Mouse (Mus musculus) heart, postnatal 0 days (tissue): ENCODE measurements at regions not wholly inside any gene's neighbourhood (a gene's known extent, or its start where the extent isn't known, plus 50 kb on each side); places are given as distances from the start of the nearest gene placed in this dataset.
A peak's percentile ranks its signal among the peaks of the same experiment; 100 is the strongest.

ENCODE experiments used
- ATAC-seq: fragments of 200-750 bp; cut with Nextera tagmentation; 2 replicates; pipeline ENCODE4 v1.8.0; 2017; ENCODE audit warnings: low read depth, moderate number of reproducible peaks, moderate library complexity; ENCODE audit not compliant: insufficient read depth
- DNase-seq: peaks from one replicate; pipeline ENCODE4 v3.0.0-alpha.2; 2016; ENCODE audit warnings: low spot score
- H3K27ac ChIP-seq: fragments of 300-500 bp; sonication (generic); 2 replicates; pipeline ENCODE4 v1.5.1; 2014; ENCODE audit warnings: low read depth, mild to moderate bottlenecking
- H3K27me3 ChIP-seq: fragments of 300-500 bp; sonication (generic); 2 replicates; pipeline ENCODE4 v1.6.1; 2014; ENCODE audit warnings: low read length, mixed read lengths; ENCODE audit not compliant: control insufficient read depth, insufficient read depth
- H3K36me3 ChIP-seq: fragments of 300-500 bp; sonication (generic); replicated peaks from 2 replicates; pipeline ENCODE4 v1.6.1; 2014; ENCODE audit warnings: low read length, mixed read lengths; ENCODE audit not compliant: control insufficient read depth, insufficient read depth
- H3K4me1 ChIP-seq: fragments of 300-500 bp; sonication (generic); 2 replicates; pipeline ENCODE4 v1.6.1; 2014; ENCODE audit warnings: antibody characterized with exemption; ENCODE audit not compliant: control insufficient read depth, insufficient read depth
- H3K4me2 ChIP-seq: fragments of 300-500 bp; sonication (generic); 2 replicates; pipeline ENCODE4 v1.6.1; 2014; ENCODE audit warnings: low read depth, mild to moderate bottlenecking, low read length, moderate library complexity
- H3K4me3 ChIP-seq: fragments of 300-500 bp; sonication (generic); 2 replicates; pipeline ENCODE4 v1.5.1; 2014; ENCODE audit warnings: low read depth, low read length
- H3K9ac ChIP-seq: fragments of 300-500 bp; sonication (generic); replicated peaks from 2 replicates; pipeline ENCODE4 v1.6.1; 2014; ENCODE audit warnings: low read depth, low read length, mixed read lengths
- H3K9me3 ChIP-seq: fragments of 300-500 bp; sonication (generic); replicated peaks from 2 replicates; pipeline ENCODE4 v1.6.1; 2016; ENCODE audit warnings: low read length; ENCODE audit not compliant: control insufficient read depth
- CTCF ChIP-seq: IDR thresholded peaks from 2 replicates; pipeline ENCODE4 v1.5.1; 2016; ENCODE audit warnings: antibody characterized with exemption, control low read depth, low read depth
- EP300 ChIP-seq: IDR thresholded peaks from 2 replicates; pipeline ENCODE4 v1.6.1; 2016; ENCODE audit warnings: antibody characterized with exemption, low read depth
- WGBS: fragments of 180-500 bp; shearing (Covaris S2); extraction: QIAGEN DNeasy Blood & Tissue Kit; methylation state at CpG from one replicate; pipeline ENCODE4 v1.1.7; 2014; 5-methylcytosine and 5-hydroxymethylcytosine counted together

- DNase-seq (no peak), ATAC-seq (no peak)
- Histone ChIP-seq H3K27ac (no peak overlapping the region), H3K4me1 (no peaks in the 10 kb centered on the region), H3K36me3 (no peaks in the 10 kb centered on the region), H3K4me2 (no peak overlapping the region), H3K9me3 (no peaks in the 10 kb centered on the region), H3K9ac (no peak overlapping the region), H3K4me3 (no peak overlapping the region), H3K27me3 (no peaks in the 10 kb centered on the region)
- WGBS: 55% methylated on average over 5 of the region's 5 CpGs
- TF ChIP-seq EP300 (no peak), CTCF (no peak)
Measured at GRCm38 (mm10) chr15:50993121-50993520, 2891.6 kb upstream of the Gm7489 start.

- DNase-seq (no peak), ATAC-seq (no peak)
- Histone ChIP-seq H3K4me2 (no peak overlapping the region), H3K4me3 (no peak overlapping the region), H3K9ac (no peak overlapping the region), H3K4me1 (no peaks in the 10 kb centered on the region), H3K27me3 (no peaks in the 10 kb centered on the region), H3K9me3 (no peaks in the 10 kb centered on the region), H3K27ac (no peak overlapping the region), H3K36me3 (no peaks in the 10 kb centered on the region)
- no peak for TF ChIP-seq CTCF
- TF ChIP-seq EP300: no peak
- WGBS: 89% methylated on average over 3 of the region's 3 CpGs
Measured at GRCm38 (mm10) chr15:50995688-50996087, 2889.0 kb upstream of the Gm7489 start.

- DNase-seq (no peak), ATAC-seq (no peak)
- WGBS: 82% methylated on average over 4 of the region's 4 CpGs
- Histone ChIP-seq H3K4me3 (no peak overlapping the region), H3K36me3 (no peaks in the 10 kb centered on the region), H3K4me1 (no peaks in the 10 kb centered on the region), H3K9ac (no peak overlapping the region), H3K27me3 (no peaks in the 10 kb centered on the region), H3K9me3 (no peaks in the 10 kb centered on the region), H3K27ac (no peak overlapping the region), H3K4me2 (no peak overlapping the region)
- TF ChIP-seq CTCF (no peak), EP300 (no peak)
Measured at GRCm38 (mm10) chr15:50996296-50996695, 2888.4 kb upstream of the Gm7489 start.

- ATAC-seq (peak; percentile 66; the same call in 1 of the 2 replicates), DNase-seq (peak; percentile 13)
- no peaks in the 10 kb centered on the region for H3K36me3 ChIP-seq
- WGBS: 53% methylated on average over 11 of the region's 11 CpGs
- no peaks in the 10 kb centered on the region for H3K4me1 ChIP-seq
- no peak overlapping the region for H3K27ac ChIP-seq
- peak overlapping the region; percentile 18; the same call in 1 of the 2 replicates for H3K4me2 ChIP-seq
- no peak overlapping the region for H3K4me3 ChIP-seq
- TF ChIP-seq CTCF (no peak), EP300 (no peak)
- no peak overlapping the region for H3K9ac ChIP-seq
- no peaks in the 10 kb centered on the region for H3K9me3 ChIP-seq
- H3K27me3 ChIP-seq: no peaks in the 10 kb centered on the region
Measured at GRCm38 (mm10) chr15:50997209-50997763, 2887.4 kb upstream of the Gm7489 start.

DNA sequence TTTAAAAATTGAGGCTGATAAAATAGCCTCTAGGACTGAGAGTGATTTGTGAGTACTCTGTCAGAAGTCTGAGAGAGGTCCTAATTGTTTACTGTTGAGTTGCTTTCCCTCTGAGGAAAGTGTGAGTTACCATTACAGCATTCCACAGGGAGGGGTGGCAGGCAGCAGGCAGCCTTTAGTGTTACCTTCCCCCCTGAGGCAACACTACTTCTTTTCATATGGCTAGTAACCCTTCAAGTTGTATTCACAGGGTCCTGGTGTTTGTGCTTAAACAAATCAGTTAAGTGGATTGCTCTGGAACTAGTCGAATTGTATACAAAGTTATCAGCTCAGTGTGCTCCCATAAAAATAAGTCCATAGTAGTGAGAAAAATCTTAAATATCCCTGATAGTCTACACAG lies 2845.7 kb upstream of the Gm7489 start:
- Histone ChIP-seq H3K4me2 (no peak overlapping the region), H3K4me3 (no peak overlapping the region), H3K27ac (no peak overlapping the region), H3K4me1 (no peaks in the 10 kb centered on the region), H3K36me3 (no peaks in the 10 kb centered on the region), H3K9ac (no peak overlapping the region), H3K27me3 (no peaks in the 10 kb centered on the region), H3K9me3 (no peaks in the 10 kb centered on the region)
- 15% methylated on average over 1 of the region's 1 CpGs for WGBS
- DNase-seq (no peak), ATAC-seq (no peak)
- TF ChIP-seq CTCF (no peak), EP300 (no peak)

DNA sequence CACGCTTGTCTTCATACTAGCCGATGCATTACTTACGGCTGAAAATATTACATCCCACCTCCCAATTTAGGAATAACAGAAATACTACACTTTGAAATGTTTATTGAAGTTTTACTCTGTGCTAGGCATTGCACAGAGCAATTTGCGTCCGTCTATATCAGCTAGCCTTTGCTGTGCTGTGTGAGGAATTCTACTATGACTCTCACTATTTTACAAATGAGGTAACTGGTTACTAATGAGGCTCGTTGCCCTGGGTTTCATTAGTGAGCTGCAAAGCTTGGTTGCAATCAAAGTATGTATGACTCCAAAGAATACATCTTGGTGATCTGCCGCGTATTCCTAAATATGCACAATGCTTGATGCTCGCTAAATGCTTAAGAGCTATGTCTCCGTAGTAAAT lies 2814.2 kb upstream of the Gm7489 start:
- Histone ChIP-seq H3K27ac (no peak overlapping the region), H3K9ac (no peak overlapping the region), H3K4me2 (no peak overlapping the region), H3K36me3 (no peaks in the 10 kb centered on the region), H3K9me3 (no peaks in the 10 kb centered on the region), H3K4me3 (no peak overlapping the region), H3K4me1 (no peaks in the 10 kb centered on the region), H3K27me3 (no peaks in the 10 kb centered on the region)
- WGBS: 84% methylated on average over 10 of the region's 10 CpGs
- no peak for ATAC-seq
- no peak for DNase-seq
- no peak for TF ChIP-seq EP300
- TF ChIP-seq CTCF: no peak
